Mouse (Mus musculus) adrenal gland, postnatal 10 days (tissue): ENCODE measurements at regions not wholly inside any gene's neighbourhood (a gene's known extent, or its start where the extent isn't known, plus 50 kb on each side); places are given as distances from the start of the nearest gene placed in this dataset.

Source experiments
- DNase-seq: peaks from one replicate; pipeline ENCODE4 v3.0.0; 2021; ENCODE audit warnings: mixed read lengths

GRCm38 (mm10) chr12:17113465-17114177 is 63.1 kb downstream of the Kcnf1 start:
- peak; percentile 4 for DNase-seq

- no peak for DNase-seq
Observed at GRCm38 (mm10) chr12:17112781-17113464, 63.8 kb downstream of the Kcnf1 start.

- no peak for DNase-seq
Observed at GRCm38 (mm10) chr12:17106220-17106619, 70.5 kb downstream of the Kcnf1 start.

- no peak for DNase-seq
Observed at GRCm38 (mm10) chr12:17105057-17105712, 71.5 kb downstream of the Kcnf1 start.

- DNase-seq = no peak
Observed at GRCm38 (mm10) chr12:17101842-17102241, 74.8 kb downstream of the Kcnf1 start.

GRCm38 (mm10) chr12:17097800-17098271 is 78.9 kb downstream of the Kcnf1 start:
- no peak for DNase-seq

GRCm38 (mm10) chr12:17094758-17095157 is 81.9 kb downstream of the Kcnf1 start:
- DNase-seq = no peak

GRCm38 (mm10) chr12:17093772-17094171 is 82.2 kb upstream of the 2410004P03Rik start:
- no peak for DNase-seq

GRCm38 (mm10) chr12:17091058-17091457 is 79.5 kb upstream of the 2410004P03Rik start:
- DNase-seq = no peak

GRCm38 (mm10) chr12:17089710-17090339 is 78.3 kb upstream of the 2410004P03Rik start:
- no peak for DNase-seq

- no peak for DNase-seq
Observed at GRCm38 (mm10) chr12:17087388-17087787, 75.9 kb upstream of the 2410004P03Rik start.

- no peak for DNase-seq
Observed at GRCm38 (mm10) chr12:17085209-17085574, 73.7 kb upstream of the 2410004P03Rik start.

- DNase-seq = no peak
Observed at GRCm38 (mm10) chr12:17084499-17085208, 73.1 kb upstream of the 2410004P03Rik start.

- no peak for DNase-seq
Observed at GRCm38 (mm10) chr12:17071691-17072454, 60.3 kb upstream of the 2410004P03Rik start.

GRCm38 (mm10) chr12:17069808-17070207 is 58.3 kb upstream of the 2410004P03Rik start:
- DNase-seq = no peak

GRCm38 (mm10) chr12:17069161-17069560 is 57.6 kb upstream of the 2410004P03Rik start:
- no peak for DNase-seq

- DNase-seq = no peak
Observed at GRCm38 (mm10) chr12:17063920-17064319, 52.4 kb upstream of the 2410004P03Rik start.
